Mouse (Mus musculus): ENCODE data around the gene Bace2.

GRCm38 (mm10) chr16:97443670-97444263, 87.2 kb downstream of the Bace2 start:
- TF ChIP-seq POLR2A (IDR thresholded peaks at IDR 0.05; ENCODE audit: insufficient read length, low read depth) (no peak), USF1 (IDR thresholded peaks at IDR 0.05; ENCODE audit: low read depth) (no peak), TCF12 (IDR thresholded peaks at IDR 0.05; ENCODE audit: insufficient read depth, poor library complexity, severe bottlenecking) (no peak)

Data from myocyte (in vitro differentiated cells).